Mouse (Mus musculus): ENCODE results near the gene Atxn1. TPM values are rescaled to one million over a fixed set of nuclear protein-coding genes. Genes with fewer than 3 reads are reported as not detected.

The Atxn1 gene
- total RNA-seq, 2 experiments from 2014 or later: 43.3 to 46.1 TPM

- intact Hi-C loops (cut with DNase I): no loop called here
These were observed 60.4 kb downstream of the Atxn1 start for GRCm38 (mm10) chr13:45904456-45904855.

GRCm38 (mm10) chr13:45903519-45904274 is 61.1 kb downstream of the Atxn1 start:
- intact Hi-C loops (cut with DNase I): no loop called here
- DNase-seq: no peak

More at GRCm38 (mm10) chr13:45904456-45904855, 60.4 kb downstream of the Atxn1 start:
- no peak for DNase-seq

GRCm38 (mm10) chr13:45902457-45902856 is 62.4 kb downstream of the Atxn1 start:
- DNase-seq: no peak
- intact Hi-C loops (cut with DNase I): no loop called here

GRCm38 (mm10) chr13:45900776-45901175 is 64.0 kb downstream of the Atxn1 start:
- intact Hi-C loops (cut with DNase I): no loop called here
- DNase-seq: no peak

GRCm38 (mm10) chr13:45897571-45897970 is 67.2 kb downstream of the Atxn1 start:
- intact Hi-C loops (cut with DNase I): no loop called here
- DNase-seq: peak in 1 of 2 experiments; percentile 6

- DNase-seq: no peak
- intact Hi-C loops (cut with DNase I): no loop called here
These were observed 70.0 kb downstream of the Atxn1 start for GRCm38 (mm10) chr13:45894760-45895159.

- no peak for DNase-seq
- intact Hi-C loops (cut with DNase I): no loop called here
These were observed 70.6 kb downstream of the Atxn1 start for GRCm38 (mm10) chr13:45894234-45894633.

GRCm38 (mm10) chr13:45891073-45891472 is 73.7 kb downstream of the Atxn1 start:
- no peak for DNase-seq
- intact Hi-C loops (cut with DNase I): no loop called here

- intact Hi-C loops (cut with DNase I): loop anchor here (5.0 kb wide), 1 partner anchor 73 kb away; no protein-coding TSS in a partner anchor
- DNase-seq: no peak
These were observed 75.7 kb downstream of the Atxn1 start for GRCm38 (mm10) chr13:45888953-45889749.

GRCm38 (mm10) chr13:45884878-45885277 is 79.9 kb downstream of the Atxn1 start:
- intact Hi-C loops (cut with DNase I): loop anchor here (5.0 kb wide), 2 partner anchors 58 to 77 kb away; no protein-coding TSS in a partner anchor
- no peak for DNase-seq

- no peak for DNase-seq
- intact Hi-C loops (cut with DNase I): loop anchor here (5.0 kb wide), 1 partner anchor 57 kb away; no protein-coding TSS in a partner anchor
These were observed 81.0 kb downstream of the Atxn1 start for GRCm38 (mm10) chr13:45883791-45884238.

- no peak for DNase-seq
- intact Hi-C loops (cut with DNase I): loop anchor here (5.0 kb wide), 1 partner anchor 56 kb away; no protein-coding TSS in a partner anchor
These were observed 81.8 kb downstream of the Atxn1 start for GRCm38 (mm10) chr13:45882976-45883440.

- no peak for DNase-seq
- intact Hi-C loops (cut with DNase I): loop anchor here (5.0 kb wide), 1 partner anchor 53 kb away; no protein-coding TSS in a partner anchor
These were observed 84.3 kb downstream of the Atxn1 start for GRCm38 (mm10) chr13:45880543-45880845.

- intact Hi-C loops (cut with DNase I): loop anchor here (5.0 kb wide), 1 partner anchor 53 kb away; no protein-coding TSS in a partner anchor
- DNase-seq: no peak
These were observed 84.9 kb downstream of the Atxn1 start for GRCm38 (mm10) chr13:45879746-45880542.

GRCm38 (mm10) chr13:45876939-45877338 is 87.9 kb downstream of the Atxn1 start:
- intact Hi-C loops (cut with DNase I): no loop called here
- no peak for DNase-seq

- intact Hi-C loops (cut with DNase I): no loop called here
- no peak for DNase-seq
These were observed 88.4 kb downstream of the Atxn1 start for GRCm38 (mm10) chr13:45876368-45876760.

GRCm38 (mm10) chr13:45875686-45876367 is 89.0 kb downstream of the Atxn1 start:
- intact Hi-C loops (cut with DNase I): no loop called here
- DNase-seq: no peak

GRCm38 (mm10) chr13:45874196-45874595 is 90.6 kb downstream of the Atxn1 start:
- intact Hi-C loops (cut with DNase I): no loop called here
- no peak for DNase-seq

GRCm38 (mm10) chr13:45872966-45873365 is 91.8 kb downstream of the Atxn1 start:
- intact Hi-C loops (cut with DNase I): no loop called here
- DNase-seq: no peak
